Mouse (Mus musculus): ENCODE results near the gene St14.
"Not testable (repeated sequence)": the region's sequence is repeated elsewhere in the genome, so short reads cannot be mapped to it uniquely, and the experiment has no call there.

The St14 gene

GRCm38 (mm10) chr9:31131205-31131968 is at the start of gene St14:
Gene St14, minus strand, starts transcription at chr9:31131853.
- no peak for DNase-seq (ENCODE audit: inconsistent ontology term)

GRCm38 (mm10) chr9:31177692-31178091 is 46.0 kb upstream of the St14 start:
- DNase-seq (ENCODE audit: inconsistent ontology term): no peak

- DNase-seq (ENCODE audit: inconsistent ontology term): peak; percentile 93
Observed at GRCm38 (mm10) chr9:31176379-31177130, 44.9 kb upstream of the St14 start.

GRCm38 (mm10) chr9:31175978-31176377 is 44.3 kb upstream of the St14 start:
- no peak for DNase-seq (ENCODE audit: inconsistent ontology term)

- DNase-seq (ENCODE audit: inconsistent ontology term): no peak
Observed at GRCm38 (mm10) chr9:31175346-31175745, 43.7 kb upstream of the St14 start.

- no peak for DNase-seq (ENCODE audit: inconsistent ontology term)
Observed at GRCm38 (mm10) chr9:31168356-31169093, 36.9 kb upstream of the St14 start.

GRCm38 (mm10) chr9:31167305-31167704 is 35.7 kb upstream of the St14 start:
- DNase-seq (ENCODE audit: inconsistent ontology term): no peak

- not testable (repeated sequence) for DNase-seq (ENCODE audit: inconsistent ontology term)
Observed at GRCm38 (mm10) chr9:31165505-31165904, 33.9 kb upstream of the St14 start.

GRCm38 (mm10) chr9:31163327-31163726 is 31.7 kb upstream of the St14 start:
- DNase-seq (ENCODE audit: inconsistent ontology term): no peak

GRCm38 (mm10) chr9:31162911-31163310 is 31.3 kb upstream of the St14 start:
- DNase-seq (ENCODE audit: inconsistent ontology term): no peak

GRCm38 (mm10) chr9:31159910-31160309 is 28.3 kb upstream of the St14 start:
- DNase-seq (ENCODE audit: inconsistent ontology term): no peak

GRCm38 (mm10) chr9:31156594-31156993 is 24.9 kb upstream of the St14 start:
- no peak for DNase-seq (ENCODE audit: inconsistent ontology term)

GRCm38 (mm10) chr9:31151050-31151449 is 19.4 kb upstream of the St14 start:
- DNase-seq (ENCODE audit: inconsistent ontology term): no peak

GRCm38 (mm10) chr9:31148135-31148534 is 16.5 kb upstream of the St14 start:
- DNase-seq (ENCODE audit: inconsistent ontology term): no peak

- DNase-seq (ENCODE audit: inconsistent ontology term): no peak
Observed at GRCm38 (mm10) chr9:31145272-31145925, 13.7 kb upstream of the St14 start.

- peak; percentile 67 for DNase-seq (ENCODE audit: inconsistent ontology term)
Observed at GRCm38 (mm10) chr9:31142924-31143323, 11.3 kb upstream of the St14 start.

- DNase-seq (ENCODE audit: inconsistent ontology term): no peak
Observed at GRCm38 (mm10) chr9:31133131-31133530, 1.5 kb upstream of the St14 start.

GRCm38 (mm10) chr9:31130357-31131204 is 1.1 kb downstream of the St14 start:
- no peak for DNase-seq (ENCODE audit: inconsistent ontology term)

- no peak for DNase-seq (ENCODE audit: inconsistent ontology term)
Observed at GRCm38 (mm10) chr9:31129956-31130355, 1.7 kb downstream of the St14 start.

GRCm38 (mm10) chr9:31127876-31128465 is 3.7 kb downstream of the St14 start:
- no peak for DNase-seq (ENCODE audit: inconsistent ontology term)
